Mouse (Mus musculus) lung, embryonic 14.5 days (tissue): ENCODE results near the gene Nup54. TPM values are rescaled to one million over a fixed set of nuclear protein-coding genes. Genes with fewer than 3 reads are reported as not detected.

Experiments
- ATAC-seq: fragments of 200-750 bp; cut with Nextera tagmentation; 2 replicates; pipeline ENCODE4 v1.8.0; 2017; ENCODE audit warnings: mild to moderate bottlenecking, moderate TSS enrichment, moderate library complexity; ENCODE audit not compliant: insufficient read depth
- DNase-seq: peaks from one replicate; pipeline ENCODE4 v3.0.0-alpha.2; 2015
- H3K27ac ChIP-seq: fragments of 300-500 bp; sonication (generic); 2 replicates; pipeline ENCODE4 v1.5.1; 2014; ENCODE audit warnings: low read depth, mild to moderate bottlenecking, moderate library complexity
- H3K27me3 ChIP-seq: fragments of 300-500 bp; sonication (generic); 2 replicates; pipeline ENCODE4 v1.6.1; 2014; ENCODE audit warnings: low read length, control low read depth; ENCODE audit not compliant: insufficient read depth
- H3K36me3 ChIP-seq: fragments of 300-500 bp; sonication (generic); 2 replicates; pipeline ENCODE4 v1.6.1; 2014; ENCODE audit warnings: control low read depth; ENCODE audit not compliant: insufficient read depth
- H3K4me1 ChIP-seq: fragments of 300-500 bp; sonication (generic); 2 replicates; pipeline ENCODE4 v1.6.1; 2014; ENCODE audit warnings: antibody characterized with exemption, control low read depth; ENCODE audit not compliant: insufficient read depth
- H3K4me2 ChIP-seq: fragments of 300-500 bp; sonication (generic); 2 replicates; pipeline ENCODE4 v1.6.1; 2014; ENCODE audit warnings: mild to moderate bottlenecking
- H3K4me3 ChIP-seq: fragments of 300-500 bp; sonication (generic); 2 replicates; pipeline ENCODE4 v1.5.1; 2014; ENCODE audit warnings: low read depth, low read length
- H3K9ac ChIP-seq: fragments of 300-500 bp; sonication (generic); 2 replicates; pipeline ENCODE4 v1.6.1; 2014
- H3K9me3 ChIP-seq: fragments of 300-500 bp; sonication (generic); 2 replicates; pipeline ENCODE4 v1.6.1; 2016; ENCODE audit warnings: low read depth, low read length, control low read depth
- CTCF ChIP-seq: IDR thresholded peaks from 2 replicates; pipeline ENCODE4 v1.5.1; 2016; ENCODE audit warnings: antibody characterized with exemption, low read depth
- WGBS: fragments of 180-500 bp; shearing (Covaris S2); extraction: QIAGEN DNeasy Blood & Tissue Kit; methylation state at CpG from one replicate; pipeline ENCODE4 v1.1.7; 2014; 5-methylcytosine and 5-hydroxymethylcytosine counted together
- polyA plus RNA-seq: library from polyadenylated mRNA; unstranded; fragments of >200 nt; fragmentation: Nextera tagmentation; extraction: Ambion mirVana; gene quantifications from 2 replicates; pipeline ENCODE4 v1.2.1, GENCODE M21; 2014

Gene Nup54
- polyA plus RNA-seq, 1 experiment from 2014 or later: 61.9 TPM

DNA sequence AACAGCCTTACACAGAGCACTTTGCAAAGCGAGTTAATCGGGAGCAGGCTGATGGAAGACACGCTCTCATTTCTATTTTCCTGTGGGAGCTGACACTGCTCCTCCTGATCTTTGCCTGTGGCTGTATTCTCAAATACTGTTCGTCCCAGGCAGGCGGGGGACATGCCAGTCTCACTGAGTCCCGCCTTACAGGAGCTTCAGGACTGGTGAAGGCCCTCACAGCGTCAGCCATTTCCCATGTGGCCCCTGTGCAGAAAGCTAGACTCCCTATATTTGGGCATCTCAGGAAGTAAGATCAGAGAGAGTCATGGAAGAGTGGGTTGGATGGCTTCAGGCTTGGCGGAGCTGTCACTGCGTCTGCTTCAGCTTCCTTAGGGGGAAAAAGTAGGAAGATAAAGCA is 32.2 kb downstream of the Nup54 start:
- 65% methylated on average over 9 of the region's 9 CpGs for WGBS
- no peak overlapping the region for H3K4me2 ChIP-seq
- ATAC-seq: no peak

DNA sequence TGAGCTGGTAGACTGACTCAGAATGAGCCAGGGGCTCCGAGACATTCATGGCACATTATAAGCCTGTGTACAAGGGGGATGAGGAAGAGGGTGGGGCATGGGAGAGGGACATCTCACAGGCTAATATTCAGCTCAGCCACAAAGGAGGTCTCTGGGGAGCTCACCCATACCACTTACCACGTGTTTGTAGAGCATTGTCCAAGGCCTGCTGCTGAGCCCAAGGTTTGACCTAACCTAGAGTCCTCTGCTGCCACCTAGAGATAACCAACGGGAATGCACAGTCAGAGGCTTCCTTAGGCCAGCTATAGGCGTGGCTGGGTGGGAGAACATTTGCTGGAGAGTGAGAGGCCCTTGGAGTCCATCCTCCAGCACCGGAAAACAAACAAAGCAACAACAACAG is 36.9 kb downstream of the Nup54 start:
- no peaks in the 10 kb centered on the region for H3K36me3 ChIP-seq
- no peaks in the 10 kb centered on the region for H3K4me1 ChIP-seq
- H3K4me3 ChIP-seq: no peak overlapping the region
- no peaks in the 10 kb centered on the region for H3K9me3 ChIP-seq
- peaks cover 12% of the 10 kb centered on the region; the same call in 1 of the 2 replicates for H3K27me3 ChIP-seq
- peak; percentile 90 for ATAC-seq
- H3K9ac ChIP-seq: no peak overlapping the region
- H3K4me2 ChIP-seq: no peak overlapping the region
- DNase-seq: peak; percentile 95
- WGBS: 19% methylated on average over 5 of the region's 5 CpGs
- TF ChIP-seq CTCF: peak; percentile 88
- no peak overlapping the region for H3K27ac ChIP-seq

More for the DNA sequence above, 32.2 kb downstream of the Nup54 start:
- no peak overlapping the region for H3K9ac ChIP-seq
- no peaks in the 10 kb centered on the region for H3K36me3 ChIP-seq
- TF ChIP-seq CTCF: no peak
- DNase-seq: no peak
- H3K9me3 ChIP-seq: no peaks in the 10 kb centered on the region
- no peaks in the 10 kb centered on the region for H3K27me3 ChIP-seq
- H3K4me3 ChIP-seq: no peak overlapping the region
- no peaks in the 10 kb centered on the region for H3K4me1 ChIP-seq
- H3K27ac ChIP-seq: no peak overlapping the region

DNA sequence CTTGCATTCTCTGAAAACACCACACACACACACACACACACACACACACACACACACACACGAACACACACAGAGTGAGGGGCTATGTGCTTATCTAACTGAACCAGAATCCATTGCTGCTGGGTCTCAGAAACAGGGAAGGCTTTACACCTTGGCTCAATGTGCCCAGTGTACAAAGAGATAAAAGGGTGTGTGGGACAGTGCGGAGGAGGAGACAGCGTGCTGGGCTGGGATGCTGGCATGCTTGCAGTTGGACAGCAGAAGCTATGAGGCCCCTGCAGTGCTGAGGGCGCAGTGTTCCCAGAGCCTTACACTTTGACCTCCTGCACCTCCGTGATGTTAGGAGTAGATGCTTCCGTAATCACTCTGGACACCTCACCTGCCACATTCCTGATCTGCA is 38.5 kb downstream of the Nup54 start:
- TF ChIP-seq CTCF: no peak
- H3K4me3 ChIP-seq: no peak overlapping the region
- ATAC-seq (no peak), DNase-seq (no peak)
- H3K4me1 ChIP-seq: no peaks in the 10 kb centered on the region
- H3K27me3 ChIP-seq: peaks cover 29% of the 10 kb centered on the region
- no peak overlapping the region for H3K27ac ChIP-seq
- no peaks in the 10 kb centered on the region for H3K9me3 ChIP-seq
- no peak overlapping the region for H3K9ac ChIP-seq
- 77% methylated on average over 6 of the region's 6 CpGs for WGBS
- H3K4me2 ChIP-seq: no peak overlapping the region
- H3K36me3 ChIP-seq: no peaks in the 10 kb centered on the region

- Histone ChIP-seq H3K36me3 (no peaks in the 10 kb centered on the region), H3K4me3 (no peak overlapping the region), H3K27ac (no peak overlapping the region), H3K27me3 (peaks cover 36% of the 10 kb centered on the region), H3K4me1 (no peaks in the 10 kb centered on the region), H3K4me2 (no peak overlapping the region), H3K9ac (no peak overlapping the region), H3K9me3 (no peaks in the 10 kb centered on the region)
- DNase-seq: no peak
- ATAC-seq: no peak
- WGBS: 69% methylated on average over 3 of the region's 3 CpGs
- TF ChIP-seq CTCF: no peak
Measured at GRCm38 (mm10) chr5:92395764-92396163, 39.3 kb downstream of the Nup54 start.

GRCm38 (mm10) chr5:92393863-92394262 is 41.2 kb downstream of the Nup54 start:
- TF ChIP-seq CTCF: no peak
- no peak for DNase-seq

DNA sequence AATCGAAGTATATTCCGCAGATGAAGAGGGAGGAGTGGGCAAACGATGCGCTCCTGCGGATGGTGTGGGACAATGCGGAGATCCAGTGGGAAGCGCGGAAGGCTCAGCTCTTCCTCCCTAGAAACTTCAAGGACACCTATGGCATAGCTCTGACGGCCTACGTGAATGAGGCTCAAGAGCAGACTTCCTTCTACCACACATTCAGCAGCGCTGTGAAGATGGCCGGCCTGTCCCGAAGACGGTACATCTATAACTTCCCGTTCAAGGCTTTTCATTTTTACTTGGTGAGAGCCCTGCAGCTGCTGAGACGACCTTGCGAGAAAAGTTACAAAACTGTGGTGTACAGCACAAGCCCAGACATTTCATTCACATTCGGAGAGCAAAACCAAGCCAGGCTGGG is 42.5 kb downstream of the Nup54 start:
- 30% methylated on average over 18 of the region's 18 CpGs for WGBS
- Histone ChIP-seq H3K4me1 (no peaks in the 10 kb centered on the region), H3K27me3 (peaks cover 40% of the 10 kb centered on the region), H3K27ac (no peak overlapping the region), H3K9me3 (no peaks in the 10 kb centered on the region), H3K4me2 (peak overlapping the region; percentile 52), H3K9ac (no peak overlapping the region), H3K36me3 (no peaks in the 10 kb centered on the region), H3K4me3 (peak overlapping the region; percentile 24)
- DNase-seq: no peak
- ATAC-seq: no peak; the same call in 1 of the 2 replicates
- TF ChIP-seq CTCF: no peak

More at GRCm38 (mm10) chr5:92393863-92394262, 41.2 kb downstream of the Nup54 start:
- ATAC-seq: no peak
- Histone ChIP-seq H3K4me3 (no peak overlapping the region), H3K27ac (no peak overlapping the region), H3K36me3 (no peaks in the 10 kb centered on the region), H3K4me2 (no peak overlapping the region), H3K4me1 (no peaks in the 10 kb centered on the region), H3K27me3 (peaks cover 40% of the 10 kb centered on the region), H3K9me3 (no peaks in the 10 kb centered on the region), H3K9ac (no peak overlapping the region)
- whole genome bisulfite sequencing: 52% methylated on average over 10 of the region's 10 CpGs

- no peak overlapping the region for H3K9ac ChIP-seq
- H3K27me3 ChIP-seq: peaks cover 40% of the 10 kb centered on the region
- no peaks in the 10 kb centered on the region for H3K4me1 ChIP-seq
- no peak overlapping the region for H3K4me3 ChIP-seq
- no peaks in the 10 kb centered on the region for H3K9me3 ChIP-seq
- ATAC-seq (no peak), DNase-seq (no peak)
- no peak for TF ChIP-seq CTCF
- 51% methylated on average over 8 of the region's 8 CpGs for WGBS
- H3K4me2 ChIP-seq: no peak overlapping the region
- no peak overlapping the region for H3K27ac ChIP-seq
- H3K36me3 ChIP-seq: no peaks in the 10 kb centered on the region
Measured at GRCm38 (mm10) chr5:92390615-92391014, 44.4 kb downstream of the Nup54 start.

- DNase-seq: no peak
- Histone ChIP-seq H3K36me3 (no peaks in the 10 kb centered on the region), H3K4me2 (no peak overlapping the region), H3K4me3 (no peak overlapping the region), H3K9ac (no peak overlapping the region), H3K9me3 (no peaks in the 10 kb centered on the region), H3K4me1 (no peaks in the 10 kb centered on the region), H3K27ac (no peak overlapping the region), H3K27me3 (peaks cover 40% of the 10 kb centered on the region)
- TF ChIP-seq CTCF: no peak
- WGBS: 59% methylated on average over 2 of the region's 2 CpGs
- no peak for ATAC-seq
Measured at GRCm38 (mm10) chr5:92389977-92390376, 45.0 kb downstream of the Nup54 start.
